Mouse (Mus musculus): ENCODE measurements around the gene Poc1b. TPM values are rescaled to one million over a fixed set of nuclear protein-coding genes. Genes with fewer than 3 reads are reported as not detected.

Gene Poc1b
- polyA plus RNA-seq (2015; fragmentation: Nextera tagmentation; extraction: Ambion mirVana) = 20.4 and 21.0 TPM in 2 replicates

GRCm38 (mm10) chr10:99106703-99107631 lies at the start of gene Poc1b:
Gene Poc1b (plus strand): TSS chr10:99107036.
- Histone ChIP-seq H3K4me2 (peak within 1 kb of the TSS; percentile 94), H3K4me1 (peaks cover 26% of the 10 kb centered on the region), H3K36me3 (peaks cover 16% of the 10 kb centered on the region), H3K9me3 (peaks cover 5% of the 10 kb centered on the region; the same call in 1 of the 2 replicates), H3K4me3 (peak within 1 kb of the TSS; percentile 92), H3K27me3 (no peaks in the 10 kb centered on the region), H3K9ac (peak within 1 kb of the TSS; percentile 88), H3K27ac (peak within 1 kb of the TSS; percentile 87)
- WGBS = under 1% methylated on average over 104 of the region's 106 CpGs
- ATAC-seq (ENCODE audit: insufficient number of reproducible peaks, insufficient read depth, low FRiP score, low TSS enrichment, low read depth) = peak; percentile 85

GRCm38 (mm10) chr10:99060588-99060987 lies 46.2 kb upstream of the Poc1b start:
- Histone ChIP-seq H3K4me3 (no peak overlapping the region), H3K27ac (no peak overlapping the region), H3K4me2 (no peak overlapping the region), H3K9me3 (no peaks in the 10 kb centered on the region), H3K4me1 (no peaks in the 10 kb centered on the region), H3K9ac (no peak overlapping the region), H3K36me3 (no peaks in the 10 kb centered on the region), H3K27me3 (no peaks in the 10 kb centered on the region)
- WGBS = 92% methylated on average over 7 of the region's 7 CpGs
- no peak for ATAC-seq (ENCODE audit: insufficient number of reproducible peaks, insufficient read depth, low FRiP score, low TSS enrichment, low read depth)

GRCm38 (mm10) chr10:99061418-99061817 lies 45.4 kb upstream of the Poc1b start:
- WGBS = 90% methylated on average over 10 of the region's 10 CpGs

GRCm38 (mm10) chr10:99062546-99062945 lies 44.3 kb upstream of the Poc1b start:
- ATAC-seq (ENCODE audit: insufficient number of reproducible peaks, insufficient read depth, low FRiP score, low TSS enrichment, low read depth) = no peak

More at GRCm38 (mm10) chr10:99061418-99061817, 45.4 kb upstream of the Poc1b start:
- Histone ChIP-seq H3K4me3 (no peak overlapping the region), H3K4me1 (no peaks in the 10 kb centered on the region), H3K9ac (no peak overlapping the region), H3K4me2 (no peak overlapping the region), H3K36me3 (no peaks in the 10 kb centered on the region), H3K9me3 (no peaks in the 10 kb centered on the region), H3K27me3 (no peaks in the 10 kb centered on the region), H3K27ac (no peak overlapping the region)
- ATAC-seq (ENCODE audit: insufficient number of reproducible peaks, insufficient read depth, low FRiP score, low TSS enrichment, low read depth) = no peak

GRCm38 (mm10) chr10:99076113-99076895 lies 30.5 kb upstream of the Poc1b start:
- no peak for ATAC-seq (ENCODE audit: insufficient number of reproducible peaks, insufficient read depth, low FRiP score, low TSS enrichment, low read depth)
- no peak overlapping the region for H3K4me2 ChIP-seq
- H3K27me3 ChIP-seq = no peaks in the 10 kb centered on the region
- H3K36me3 ChIP-seq = no peaks in the 10 kb centered on the region
- 62% methylated on average over 18 of the region's 18 CpGs for WGBS
- H3K4me3 ChIP-seq = no peak overlapping the region
- no peaks in the 10 kb centered on the region for H3K9me3 ChIP-seq
- no peak overlapping the region for H3K9ac ChIP-seq
- no peaks in the 10 kb centered on the region for H3K4me1 ChIP-seq
- no peak overlapping the region for H3K27ac ChIP-seq

More at GRCm38 (mm10) chr10:99062546-99062945, 44.3 kb upstream of the Poc1b start:
- H3K9me3 ChIP-seq = no peaks in the 10 kb centered on the region
- no peaks in the 10 kb centered on the region for H3K27me3 ChIP-seq
- no peaks in the 10 kb centered on the region for H3K4me1 ChIP-seq
- H3K36me3 ChIP-seq = no peaks in the 10 kb centered on the region
- H3K27ac ChIP-seq = no peak overlapping the region
- WGBS = 81% methylated on average over 5 of the region's 5 CpGs
- H3K4me2 ChIP-seq = no peak overlapping the region
- no peak overlapping the region for H3K9ac ChIP-seq
- no peak overlapping the region for H3K4me3 ChIP-seq

- Histone ChIP-seq H3K36me3 (no peaks in the 10 kb centered on the region), H3K4me2 (no peak overlapping the region), H3K9me3 (no peaks in the 10 kb centered on the region), H3K27ac (no peak overlapping the region), H3K4me3 (no peak overlapping the region), H3K4me1 (no peaks in the 10 kb centered on the region), H3K27me3 (0 out of 2 replicates have a peak, but pooled peaks cover 6% of the 10 kb centered on the region), H3K9ac (no peak overlapping the region)
- 83% methylated on average over 2 of the region's 2 CpGs for whole genome bisulfite sequencing
- ATAC-seq (ENCODE audit: insufficient number of reproducible peaks, insufficient read depth, low FRiP score, low TSS enrichment, low read depth) = no peak
Observed at GRCm38 (mm10) chr10:99078621-99079020, 28.2 kb upstream of the Poc1b start.

- H3K9ac ChIP-seq = no peak overlapping the region
- no peak for ATAC-seq (ENCODE audit: insufficient number of reproducible peaks, insufficient read depth, low FRiP score, low TSS enrichment, low read depth)
- 83% methylated on average over 10 of the region's 10 CpGs for WGBS
- no peak overlapping the region for H3K27ac ChIP-seq
- H3K27me3 ChIP-seq = peaks cover 12% of the 10 kb centered on the region; the same call in 1 of the 2 replicates
- H3K4me1 ChIP-seq = no peaks in the 10 kb centered on the region
- H3K4me2 ChIP-seq = no peak overlapping the region
- H3K9me3 ChIP-seq = no peaks in the 10 kb centered on the region
- H3K4me3 ChIP-seq = no peak overlapping the region
- no peaks in the 10 kb centered on the region for H3K36me3 ChIP-seq
Observed at GRCm38 (mm10) chr10:99081569-99081990, 25.3 kb upstream of the Poc1b start.

- no peak for ATAC-seq (ENCODE audit: insufficient number of reproducible peaks, insufficient read depth, low FRiP score, low TSS enrichment, low read depth)
- no peak overlapping the region for H3K4me3 ChIP-seq
- H3K9ac ChIP-seq = no peak overlapping the region
- no peak overlapping the region for H3K4me2 ChIP-seq
- H3K36me3 ChIP-seq = no peaks in the 10 kb centered on the region
- 86% methylated on average over 14 of the region's 14 CpGs for WGBS
- no peaks in the 10 kb centered on the region for H3K4me1 ChIP-seq
- H3K9me3 ChIP-seq = no peaks in the 10 kb centered on the region
- no peak overlapping the region for H3K27ac ChIP-seq
- H3K27me3 ChIP-seq = peaks cover 12% of the 10 kb centered on the region; the same call in 1 of the 2 replicates
Observed at GRCm38 (mm10) chr10:99083431-99084003, 23.3 kb upstream of the Poc1b start.

- Histone ChIP-seq H3K36me3 (no peaks in the 10 kb centered on the region), H3K9me3 (no peaks in the 10 kb centered on the region), H3K9ac (no peak overlapping the region), H3K4me3 (no peak overlapping the region), H3K27me3 (peaks cover 12% of the 10 kb centered on the region; the same call in 1 of the 2 replicates), H3K4me2 (peak overlapping the region; percentile 37; the same call in 1 of the 2 replicates), H3K27ac (no peak overlapping the region), H3K4me1 (no peaks in the 10 kb centered on the region)
- ATAC-seq (ENCODE audit: insufficient number of reproducible peaks, insufficient read depth, low FRiP score, low TSS enrichment, low read depth) = no peak
- WGBS = 48% methylated on average over 23 of the region's 23 CpGs
Observed at GRCm38 (mm10) chr10:99084397-99085239, 22.2 kb upstream of the Poc1b start.

GRCm38 (mm10) chr10:99085240-99085587 lies 21.6 kb upstream of the Poc1b start:
- Histone ChIP-seq H3K36me3 (no peaks in the 10 kb centered on the region), H3K4me1 (no peaks in the 10 kb centered on the region), H3K4me3 (no peak overlapping the region), H3K4me2 (peak overlapping the region; percentile 37; the same call in 1 of the 2 replicates), H3K27ac (no peak overlapping the region), H3K9me3 (no peaks in the 10 kb centered on the region), H3K9ac (no peak overlapping the region), H3K27me3 (peaks cover 12% of the 10 kb centered on the region; the same call in 1 of the 2 replicates)
- WGBS = 53% methylated on average over 6 of the region's 6 CpGs
- ATAC-seq (ENCODE audit: insufficient number of reproducible peaks, insufficient read depth, low FRiP score, low TSS enrichment, low read depth) = no peak

All from embryonic facial prominence, embryonic 13.5 days (tissue).